Mouse (Mus musculus) lung, postnatal 10 days (tissue): ENCODE results near the gene Enpp4.

Source experiments
- DNase-seq: peaks from one replicate; pipeline ENCODE4 v3.0.0; 2021

Enpp4 gene

DNA sequence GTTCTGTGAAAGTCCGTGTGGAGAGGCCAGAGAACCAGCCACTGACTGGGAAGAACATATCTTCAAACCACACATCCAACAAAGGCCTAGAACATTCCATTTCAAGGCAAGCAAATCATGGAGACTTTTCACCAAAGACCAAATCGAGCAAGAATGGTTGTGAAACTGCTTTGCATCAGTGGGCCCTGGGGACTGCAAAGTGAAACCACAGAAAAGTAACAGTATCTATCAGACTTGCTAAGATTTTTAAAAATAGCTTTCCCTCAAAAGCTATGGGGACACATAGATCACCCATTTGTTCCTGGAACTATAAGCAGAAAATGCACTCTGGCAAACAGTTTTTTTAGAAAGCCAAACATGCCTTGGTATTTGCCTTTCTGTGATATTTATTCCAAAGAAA is 14.7 kb downstream of the Enpp4 start:
- no peak for DNase-seq

DNA sequence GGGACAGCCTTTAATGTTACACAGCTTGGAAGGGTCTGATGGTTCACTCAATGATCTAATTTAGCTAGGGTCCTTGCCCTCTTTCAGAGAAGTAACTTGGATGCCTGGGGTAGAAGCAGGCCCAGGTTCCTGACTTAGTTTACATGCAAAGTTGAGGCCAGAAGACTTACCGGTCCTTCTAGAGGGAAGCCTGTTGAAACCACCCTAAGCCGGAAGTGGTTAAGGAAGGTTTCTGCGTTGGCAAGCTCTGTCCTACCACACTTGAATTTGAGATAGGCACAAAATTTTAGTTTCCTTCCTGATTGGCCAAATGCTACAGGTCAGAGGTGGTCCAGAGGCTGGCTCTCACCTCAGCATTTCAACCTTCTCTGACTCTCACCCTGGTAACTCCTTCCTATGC is 17.4 kb downstream of the Enpp4 start:
- DNase-seq, result no peak

DNA sequence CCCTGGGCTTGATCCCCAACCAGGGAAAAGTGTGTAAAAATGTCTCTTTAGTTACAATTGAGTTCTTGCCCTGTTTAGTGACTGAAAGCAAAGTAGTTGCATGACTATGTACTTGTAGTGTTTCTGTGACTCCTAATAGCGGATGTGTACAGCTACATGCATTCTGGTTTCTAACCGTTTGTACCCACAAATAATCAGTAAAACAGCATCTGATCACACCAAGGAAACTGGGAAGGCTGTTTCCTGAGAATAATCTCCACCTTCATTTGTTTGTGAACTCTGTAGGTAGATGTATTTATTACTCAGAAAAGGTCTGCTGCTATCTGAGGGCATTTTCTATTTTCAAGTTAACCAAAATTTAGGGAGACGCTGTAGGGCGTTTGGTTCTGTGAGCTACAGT is 22.5 kb downstream of the Enpp4 start:
- DNase-seq, result no peak

DNA sequence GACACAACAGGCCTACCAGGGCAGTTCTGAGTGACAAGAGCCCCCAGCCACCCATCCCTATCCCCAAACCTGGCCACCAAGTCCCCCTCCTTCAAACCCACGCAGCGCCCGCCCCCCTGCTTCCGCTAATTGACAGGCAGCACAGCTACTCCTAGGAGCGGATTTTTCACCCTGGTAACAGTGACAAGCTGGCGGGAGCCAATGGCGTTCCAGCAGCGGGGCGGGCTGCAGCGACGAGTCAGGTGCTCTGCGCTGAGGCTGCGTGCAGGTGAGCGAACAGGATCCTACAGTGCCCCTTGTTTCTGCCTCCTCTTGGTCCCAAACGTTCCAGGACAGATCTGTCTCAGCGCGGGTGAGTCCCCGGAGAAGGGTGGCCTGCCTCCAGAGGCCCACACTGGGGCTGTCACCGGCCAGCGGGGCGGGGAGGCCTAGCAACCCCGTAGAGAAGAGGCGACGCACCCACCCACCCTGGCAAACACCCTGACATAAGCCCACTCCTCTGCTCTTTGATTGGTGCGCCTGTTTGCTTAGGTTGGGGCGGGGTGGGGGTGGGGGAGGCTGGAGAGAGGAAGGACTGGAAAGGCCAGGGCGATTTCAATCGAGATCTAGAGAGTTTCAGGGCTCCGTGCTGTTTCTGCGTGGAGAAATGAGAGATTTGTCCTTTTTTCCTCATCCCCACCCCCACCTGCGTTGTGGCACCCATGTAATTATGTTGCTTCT is 26.8 kb downstream of the Enpp4 start, which contains the start of gene Enpp5:
Enpp5 (plus strand) TSS at position 183 of the 720 bp plus-strand sequence.
- DNase-seq, result peak; percentile 87

DNA sequence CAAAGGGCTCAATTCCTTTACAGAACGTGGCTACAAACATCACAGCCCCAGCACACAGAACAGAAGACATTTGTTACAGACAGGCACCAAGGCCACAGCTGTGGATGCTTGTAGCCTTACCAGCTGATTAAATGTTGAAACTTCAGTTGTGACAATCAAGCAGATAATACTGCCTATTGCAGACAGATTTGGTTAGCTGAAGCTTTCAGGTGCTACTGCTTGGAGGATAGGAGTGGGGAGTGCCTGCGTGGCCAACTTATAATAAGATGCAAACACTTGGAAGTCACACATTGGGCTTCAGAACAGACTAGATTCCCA is 27.8 kb downstream of the Enpp4 start:
- no peak for DNase-seq

DNA sequence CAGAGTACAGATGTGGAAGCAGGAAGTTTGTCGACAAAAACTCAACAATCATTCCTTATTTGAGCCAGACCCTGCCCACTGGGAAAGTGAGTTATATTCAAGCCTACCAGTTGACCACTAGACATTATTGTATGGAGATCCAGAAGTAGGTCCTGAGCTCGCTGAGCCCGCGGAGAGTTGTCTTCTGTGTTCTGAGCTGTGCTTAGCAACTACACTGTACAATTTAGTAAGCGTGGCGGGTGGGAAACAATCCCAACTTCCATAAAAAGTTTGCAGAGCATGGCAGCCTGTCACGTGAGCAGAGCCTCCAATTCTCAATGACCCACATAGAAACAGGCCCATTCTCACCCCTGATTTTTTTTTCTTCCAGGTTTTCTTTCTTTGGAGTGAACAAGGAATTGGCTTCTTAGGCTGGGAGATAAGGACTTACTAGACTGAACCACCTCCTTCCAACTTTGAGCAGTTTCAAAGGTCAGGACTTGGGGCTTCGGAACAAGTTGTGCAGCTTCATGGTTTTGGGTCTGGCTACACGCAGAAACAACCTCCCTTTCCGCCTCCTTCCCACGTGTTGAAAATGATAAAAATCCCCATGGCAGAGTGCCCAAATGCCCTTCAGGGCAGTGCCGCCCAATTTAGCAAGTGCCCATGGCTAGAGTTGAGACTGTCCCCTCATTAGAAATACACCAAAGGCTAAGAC is 28.3 kb downstream of the Enpp4 start:
- peak; percentile 9 for DNase-seq

DNA sequence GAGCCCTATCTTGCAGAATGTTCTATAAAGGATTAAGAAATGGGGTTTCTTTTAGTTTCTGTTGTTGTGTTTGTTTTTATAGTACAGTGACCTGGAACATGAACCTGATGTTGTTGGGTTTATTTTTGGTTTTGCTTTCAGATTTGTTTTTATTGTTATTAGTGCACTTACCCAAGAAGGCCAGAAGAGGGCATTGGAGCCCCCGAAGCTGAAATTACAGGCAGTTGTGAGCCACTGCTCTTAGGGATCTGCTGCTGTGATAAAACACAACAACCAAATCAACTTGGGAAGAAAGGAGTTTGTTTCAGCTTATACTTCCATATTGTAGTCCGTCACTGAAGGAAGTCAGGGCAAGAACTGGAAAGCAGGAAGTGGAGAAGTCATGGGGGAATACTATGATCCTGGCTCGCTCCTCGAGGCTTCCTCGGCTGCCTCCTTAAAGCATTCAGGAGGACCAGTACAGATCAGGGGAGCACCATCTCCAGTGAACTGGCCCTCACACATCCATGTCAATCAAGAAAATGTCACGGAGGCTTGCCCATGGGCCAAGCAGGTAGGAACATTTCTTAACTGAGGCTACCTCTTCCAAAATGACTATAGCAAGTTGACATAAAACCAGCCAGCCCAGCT is 29.4 kb downstream of the Enpp4 start:
- DNase-seq, result peak; percentile 55

DNA sequence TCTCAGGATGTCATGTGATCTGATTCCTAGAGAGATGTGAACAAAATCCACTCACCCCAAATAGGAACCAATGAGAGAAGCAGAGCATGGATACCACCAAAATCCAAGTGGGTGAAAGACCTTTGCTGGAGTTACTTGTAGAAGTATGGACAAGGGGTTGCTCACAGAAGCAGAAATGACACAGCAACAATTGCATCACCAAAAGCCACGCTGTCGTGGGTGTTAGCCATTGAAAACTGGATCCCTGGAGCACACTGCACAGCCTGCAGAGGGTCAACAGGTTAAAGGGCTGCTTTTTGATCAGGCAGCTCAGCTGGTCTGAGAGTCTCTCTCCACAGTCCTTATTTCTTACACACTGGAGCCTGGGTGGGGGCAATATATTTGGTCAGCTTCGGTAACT is 30.0 kb downstream of the Enpp4 start:
- DNase-seq, result peak; percentile 2

DNA sequence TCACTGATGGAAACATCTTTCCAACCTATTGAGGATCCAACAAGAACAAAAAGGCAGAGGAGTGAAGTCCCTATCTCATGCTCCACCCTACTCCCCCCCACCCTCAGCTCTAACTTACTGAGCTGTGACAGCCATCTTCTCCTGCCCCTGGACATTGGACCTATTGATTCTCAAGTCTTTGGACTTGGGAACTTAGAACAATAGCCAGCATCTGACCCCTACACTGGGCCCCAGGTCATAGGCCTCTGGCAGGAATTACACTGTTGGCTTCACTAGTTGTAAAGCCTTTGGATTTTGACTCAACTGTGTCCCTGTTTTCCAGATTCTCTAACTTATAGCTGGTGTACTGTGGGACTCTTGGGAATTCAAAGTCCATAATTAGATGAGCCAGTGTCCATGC is 33.9 kb downstream of the Enpp4 start:
- no peak for DNase-seq

DNA sequence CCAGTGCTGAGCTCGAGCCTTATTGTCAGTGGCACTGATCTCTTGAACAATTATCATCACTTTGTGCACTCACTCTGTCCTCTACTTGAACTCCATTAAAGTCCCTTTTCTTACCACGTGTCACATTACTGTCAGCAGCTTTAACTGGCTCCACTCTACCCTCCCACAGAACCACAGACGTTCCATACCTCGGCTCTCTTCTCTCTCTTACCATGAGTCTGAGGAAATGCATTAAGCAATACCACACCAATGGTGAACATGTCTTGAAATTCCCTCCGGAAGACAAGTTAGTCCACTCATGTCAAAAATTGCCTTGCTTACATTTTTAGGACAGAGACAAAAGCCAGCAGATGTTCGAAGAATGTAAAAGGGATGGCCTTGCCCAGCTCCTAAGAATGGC is 36.7 kb downstream of the Enpp4 start:
- DNase-seq, result no peak

DNA sequence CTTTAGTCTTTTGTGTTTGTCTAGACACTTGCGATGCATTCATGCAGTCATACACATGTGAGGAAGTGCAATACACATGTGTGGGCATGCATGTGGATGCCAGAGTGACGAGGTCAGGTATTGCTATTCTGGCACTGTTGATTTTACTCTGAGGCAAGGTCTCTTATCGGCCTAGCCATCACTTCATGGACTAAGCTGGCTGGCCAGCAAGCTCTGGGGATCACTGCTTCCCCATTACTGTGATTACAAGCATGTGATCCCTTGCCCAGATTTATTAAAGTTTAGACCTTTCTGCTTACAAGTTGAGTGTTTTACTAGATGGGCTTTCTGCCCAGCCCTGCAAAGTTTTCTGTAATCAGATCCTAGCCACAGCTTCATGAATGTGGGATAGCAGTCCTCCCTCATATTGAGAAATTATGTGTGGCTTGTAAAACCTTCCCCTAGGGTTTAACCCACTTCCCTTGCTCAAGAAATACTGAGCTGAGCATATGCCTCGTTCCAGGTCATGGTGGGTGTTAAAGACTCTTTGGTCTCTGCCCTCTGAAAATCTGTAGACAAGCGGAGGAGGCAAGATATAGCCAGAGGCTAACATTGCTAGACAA is 44.2 kb downstream of the Enpp4 start:
- DNase-seq, result no peak

DNA sequence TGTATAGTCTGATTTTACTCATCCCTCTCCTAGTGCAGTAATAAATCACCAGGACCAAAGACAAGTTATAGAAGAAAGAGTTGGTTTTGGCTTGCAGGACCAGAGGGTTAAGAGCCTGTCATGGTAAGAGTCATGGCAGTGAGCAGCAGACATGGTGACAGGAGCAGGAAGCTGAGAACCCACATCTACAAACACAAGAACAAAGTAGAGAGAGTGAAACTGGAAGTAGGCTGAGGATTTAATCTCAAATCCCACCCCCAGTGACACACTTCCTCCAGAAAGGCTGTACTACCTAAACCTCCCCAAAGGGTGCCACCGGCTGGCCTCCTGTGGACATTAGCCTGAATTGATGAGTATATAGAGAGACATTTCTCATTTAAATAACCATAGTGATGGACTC is 44.8 kb downstream of the Enpp4 start:
- no peak for DNase-seq

DNA sequence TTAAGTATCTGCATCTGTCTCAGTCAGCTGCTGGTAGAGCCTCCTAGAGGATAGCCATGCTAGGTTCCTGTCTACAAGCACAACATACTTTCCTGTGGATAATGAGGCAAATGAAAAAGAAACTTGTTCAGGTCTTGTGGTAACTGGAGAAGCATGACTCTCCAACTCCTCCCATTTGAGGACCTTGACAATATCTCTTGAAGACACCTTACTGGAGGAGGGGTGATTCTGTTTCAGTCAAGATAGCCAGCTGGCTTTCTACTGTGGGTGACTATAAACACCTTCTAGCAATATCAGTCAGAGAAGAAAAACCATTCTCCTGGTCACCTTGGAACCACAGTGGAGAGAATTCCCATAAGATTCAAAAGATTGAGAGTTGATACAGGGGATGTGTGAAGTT is 47.5 kb downstream of the Enpp4 start:
- DNase-seq, result no peak

DNA sequence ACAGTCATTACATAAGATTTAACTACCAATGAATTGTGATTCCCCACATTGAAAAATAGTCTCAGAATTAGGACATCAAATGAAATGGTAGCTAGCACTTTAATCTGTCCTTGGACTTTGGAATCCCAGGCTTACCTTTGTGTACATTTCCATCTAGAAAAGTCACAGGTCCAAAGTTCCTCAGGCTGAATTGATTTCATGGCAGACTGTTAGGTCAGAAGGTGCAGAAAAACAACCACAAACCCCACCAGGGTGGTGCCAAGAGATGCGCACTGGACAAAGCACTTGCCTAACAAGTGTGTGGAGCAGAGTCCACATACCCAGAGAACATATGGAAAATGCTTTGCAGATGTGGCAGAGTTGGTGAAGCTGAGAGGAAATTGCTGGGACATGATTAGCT is 48.5 kb downstream of the Enpp4 start:
- no peak for DNase-seq

DNA sequence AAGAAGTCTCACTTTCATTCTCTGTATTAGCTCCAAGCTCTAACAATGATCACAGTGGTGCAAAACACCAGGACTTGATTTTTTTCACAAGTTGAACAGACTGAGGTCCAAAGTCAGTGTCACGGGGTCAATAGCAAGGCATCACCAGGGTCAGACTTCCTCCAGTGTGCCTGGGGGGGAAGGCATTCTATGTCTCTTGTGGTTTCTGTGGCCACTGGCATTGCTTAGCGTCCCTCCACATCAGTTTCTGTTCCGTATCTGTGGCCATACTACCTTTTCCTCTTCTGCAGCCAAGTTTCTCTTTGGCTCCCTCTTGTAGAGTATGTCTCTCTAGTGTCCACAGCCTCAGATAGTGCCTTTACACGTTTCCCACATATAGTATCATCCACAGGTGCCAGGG is 52.2 kb downstream of the Enpp4 start:
- no peak for DNase-seq
